Mouse (Mus musculus) retina, postnatal 7 days (tissue): ENCODE measurements around the gene Scarf1.

Experiments
- DNase-seq: peaks from one replicate; pipeline ENCODE4 v3.0.0-alpha.2; 2012; ENCODE audit warnings: low read depth, low spot score

Scarf1 gene

DNA sequence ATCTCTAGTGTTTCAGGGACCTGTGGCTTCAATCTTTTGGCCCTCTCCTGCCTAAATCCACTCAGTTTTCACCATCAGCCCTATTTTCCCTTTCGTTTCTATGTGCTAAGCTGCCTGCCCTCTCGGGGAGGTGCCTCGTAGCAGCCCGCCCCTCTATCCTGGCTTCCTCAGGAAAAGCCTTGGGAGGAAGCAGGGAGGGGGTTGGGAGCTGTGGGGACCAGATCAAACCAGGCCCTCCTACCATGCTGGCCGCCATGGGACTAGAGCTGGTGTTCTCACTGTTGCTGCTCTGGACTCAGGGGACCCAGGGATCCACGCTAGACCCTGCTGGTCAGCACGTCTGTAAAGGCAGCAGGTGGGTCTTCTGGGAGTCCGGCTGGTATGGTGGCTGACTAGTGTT lies at the start of gene Scarf1:
Scarf1 (plus strand) TSS at position 205 of the 400 bp plus-strand sequence.
- no peak for DNase-seq

DNA sequence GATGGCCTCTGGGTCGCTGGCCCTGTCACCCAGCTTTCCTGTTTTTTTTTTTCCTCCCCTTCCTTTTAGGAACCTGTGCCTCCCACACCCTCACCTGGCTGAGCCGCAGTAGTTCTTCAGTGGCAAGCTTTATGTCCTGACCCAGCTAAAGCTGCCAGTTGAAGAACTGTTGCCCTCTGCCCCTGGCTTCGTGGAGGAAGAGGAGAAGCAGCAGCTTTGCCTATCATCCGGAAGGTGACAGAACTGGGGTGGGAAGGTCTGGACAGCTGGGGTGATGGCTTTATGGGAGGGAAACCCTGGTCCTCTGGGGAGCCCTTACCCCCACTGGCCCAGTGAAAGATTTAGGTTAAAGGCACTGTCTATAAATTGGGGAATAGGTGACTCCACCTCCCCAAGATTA lies 49.7 kb upstream of the Scarf1 start:
- DNase-seq = no peak

- DNase-seq = no peak
Observed at GRCm38 (mm10) chr11:75464417-75464816, 48.9 kb upstream of the Scarf1 start.

- DNase-seq = no peak
Observed at GRCm38 (mm10) chr11:75465051-75465450, 48.3 kb upstream of the Scarf1 start.

DNA sequence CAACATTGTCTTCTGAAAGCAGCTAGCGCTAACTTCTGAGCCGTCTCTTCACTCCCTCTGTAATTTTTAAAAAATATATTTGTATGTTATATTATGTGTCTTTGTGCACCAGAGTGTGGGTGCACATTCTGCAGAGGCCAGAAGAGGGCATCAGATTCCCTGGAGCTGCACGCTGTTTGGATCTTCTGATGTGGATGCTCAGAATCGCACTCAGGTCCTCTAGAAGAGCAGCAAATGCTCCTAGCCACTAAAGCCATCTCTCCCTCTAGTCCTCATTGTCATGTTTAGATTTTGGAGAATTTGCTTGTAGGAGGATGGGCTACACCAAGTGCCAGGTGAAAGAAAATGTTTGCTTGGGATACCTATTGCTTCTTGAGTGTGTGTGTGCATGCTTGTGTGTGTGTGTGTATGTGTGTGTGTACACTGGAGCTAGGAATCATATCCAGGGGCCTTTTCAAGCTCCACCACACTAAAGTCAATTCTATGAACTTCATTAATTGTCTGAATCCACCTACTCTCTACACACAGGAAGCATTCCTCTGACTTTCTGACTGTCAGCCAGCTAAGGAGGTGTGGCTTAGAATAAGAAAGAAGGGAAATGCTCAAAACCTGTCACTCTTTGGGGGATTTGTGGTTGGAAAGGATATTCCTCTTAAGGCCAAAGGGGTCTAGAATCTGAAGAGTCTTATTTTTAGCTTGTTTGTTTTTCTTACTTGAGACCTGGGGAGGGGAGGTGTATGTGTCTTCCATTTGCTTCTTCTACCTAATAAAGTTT lies 46.4 kb upstream of the Scarf1 start:
- no peak for DNase-seq

DNA sequence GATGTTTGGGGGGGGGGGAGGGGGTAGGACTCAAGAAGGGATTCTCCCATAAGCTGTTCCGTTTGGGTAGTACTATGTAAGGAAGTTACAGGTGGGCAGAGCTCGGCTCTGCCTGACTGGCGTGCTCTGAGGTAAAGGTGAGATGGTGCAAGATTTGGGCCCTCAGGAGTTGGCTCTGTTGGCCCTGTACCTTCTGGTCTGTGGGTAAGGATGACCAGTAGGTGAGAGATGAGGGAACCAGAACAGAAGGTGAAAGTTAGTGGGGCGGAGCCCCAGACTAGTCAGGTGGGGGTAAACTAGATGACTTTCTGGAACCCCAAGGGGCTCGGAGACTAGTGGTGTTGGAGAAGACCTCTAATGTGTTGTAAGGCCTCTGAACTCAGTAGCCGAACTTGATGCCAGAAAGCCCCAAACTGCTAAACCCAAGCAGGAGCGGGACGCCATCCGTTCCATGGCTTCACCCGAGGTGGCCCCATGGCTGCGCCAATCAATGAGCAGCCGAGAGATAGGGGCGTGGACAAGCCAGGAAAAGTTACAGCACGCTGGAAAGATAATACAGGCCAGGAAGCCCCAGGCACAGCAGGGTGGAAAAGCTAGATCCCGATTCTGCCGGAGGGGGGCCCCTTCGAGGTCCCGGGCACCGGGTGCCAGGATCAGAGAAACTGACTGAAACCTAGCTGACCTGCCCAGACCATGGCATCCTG lies 45.7 kb upstream of the Scarf1 start:
- DNase-seq = no peak

- no peak for DNase-seq
Observed at GRCm38 (mm10) chr11:75468410-75468809, 44.9 kb upstream of the Scarf1 start.

DNA sequence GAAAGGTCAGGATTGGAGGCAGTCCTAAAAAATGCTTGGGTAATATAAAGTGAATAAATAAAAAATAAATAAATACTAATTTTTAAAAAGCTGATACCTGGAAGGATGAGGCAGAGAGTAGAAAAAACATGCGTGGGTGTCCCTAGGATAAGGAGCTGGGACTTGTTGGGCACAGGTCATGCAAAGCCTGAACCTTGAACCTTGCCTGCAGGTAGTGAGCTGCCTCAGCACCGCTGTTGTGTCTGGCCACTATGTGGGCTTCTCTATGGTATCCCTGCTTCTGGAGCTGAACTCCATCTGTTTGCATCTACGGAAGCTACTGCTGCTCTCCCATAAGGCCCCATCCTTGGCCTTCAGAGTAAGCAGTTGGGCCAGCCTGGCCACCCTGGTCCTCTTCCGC lies 44.1 kb upstream of the Scarf1 start:
- no peak for DNase-seq

DNA sequence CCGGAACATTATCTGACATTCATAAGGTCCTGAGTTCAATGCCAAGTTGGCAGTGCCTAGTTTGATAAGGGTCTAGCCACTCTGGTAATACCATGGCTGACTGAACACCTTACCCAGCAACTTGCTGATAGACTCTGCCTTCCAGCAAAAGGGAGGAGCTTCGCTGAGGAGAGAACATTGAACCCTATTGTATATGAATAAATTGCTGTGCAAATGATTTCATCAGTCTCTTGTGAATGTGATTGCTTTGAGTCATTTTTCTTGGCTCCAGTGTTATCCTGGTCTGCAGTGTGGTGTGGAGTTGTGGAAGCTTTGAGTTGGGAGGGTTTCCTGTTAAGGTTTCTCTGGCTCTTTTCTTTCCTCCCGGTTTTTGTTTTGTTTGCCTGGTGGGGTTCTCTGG lies 42.7 kb upstream of the Scarf1 start:
- DNase-seq = no peak

DNA sequence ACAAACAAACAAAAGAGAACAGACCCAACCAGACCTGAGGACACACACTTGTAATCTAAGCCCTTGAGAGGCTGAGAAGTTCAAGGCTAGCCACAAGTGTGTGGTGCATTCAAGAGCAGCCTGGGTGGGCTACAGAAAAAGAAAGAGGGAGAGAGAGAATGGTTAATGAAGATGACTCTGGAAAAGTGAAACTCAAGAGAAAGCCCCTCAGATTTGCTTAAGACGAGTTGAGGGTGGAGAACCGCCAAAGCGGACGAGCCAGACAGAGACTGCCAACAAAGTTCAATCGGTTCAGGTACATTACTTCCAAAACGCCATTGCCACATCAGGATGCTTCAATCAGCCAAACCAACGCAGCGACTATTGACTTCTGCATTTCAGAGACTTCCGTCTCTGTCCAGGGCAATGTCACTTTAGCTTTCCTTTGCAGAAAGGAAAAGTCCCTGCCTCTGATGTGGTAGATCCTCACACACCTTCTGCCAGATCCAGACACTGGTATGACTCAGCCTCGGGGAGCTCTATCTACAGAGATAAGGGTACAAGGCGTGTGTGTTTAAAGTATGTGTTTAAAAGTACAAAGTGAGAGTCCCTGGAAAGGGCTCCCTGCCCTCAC lies 40.8 kb upstream of the Scarf1 start:
- DNase-seq = no peak

- DNase-seq = no peak
Observed at GRCm38 (mm10) chr11:75473376-75473775, 40.0 kb upstream of the Scarf1 start.

DNA sequence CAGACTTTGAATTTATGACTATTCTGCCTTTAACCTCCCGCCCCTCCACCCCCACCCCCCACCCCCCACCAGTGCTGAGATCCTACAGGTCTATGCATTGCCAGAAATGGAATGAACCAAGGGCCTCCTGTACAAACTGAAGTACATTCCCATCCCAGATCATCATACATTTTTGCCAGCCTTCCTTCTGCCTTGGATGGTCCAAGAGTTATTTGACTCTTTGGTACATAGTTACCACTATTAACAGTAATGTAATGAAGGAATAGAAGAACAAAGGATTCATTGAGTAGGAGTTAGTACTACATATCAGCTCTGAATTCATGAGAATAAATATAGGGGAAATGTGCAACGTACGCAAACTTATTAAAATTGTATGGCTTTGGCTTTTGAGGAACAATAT lies 27.1 kb upstream of the Scarf1 start:
- DNase-seq = no peak

DNA sequence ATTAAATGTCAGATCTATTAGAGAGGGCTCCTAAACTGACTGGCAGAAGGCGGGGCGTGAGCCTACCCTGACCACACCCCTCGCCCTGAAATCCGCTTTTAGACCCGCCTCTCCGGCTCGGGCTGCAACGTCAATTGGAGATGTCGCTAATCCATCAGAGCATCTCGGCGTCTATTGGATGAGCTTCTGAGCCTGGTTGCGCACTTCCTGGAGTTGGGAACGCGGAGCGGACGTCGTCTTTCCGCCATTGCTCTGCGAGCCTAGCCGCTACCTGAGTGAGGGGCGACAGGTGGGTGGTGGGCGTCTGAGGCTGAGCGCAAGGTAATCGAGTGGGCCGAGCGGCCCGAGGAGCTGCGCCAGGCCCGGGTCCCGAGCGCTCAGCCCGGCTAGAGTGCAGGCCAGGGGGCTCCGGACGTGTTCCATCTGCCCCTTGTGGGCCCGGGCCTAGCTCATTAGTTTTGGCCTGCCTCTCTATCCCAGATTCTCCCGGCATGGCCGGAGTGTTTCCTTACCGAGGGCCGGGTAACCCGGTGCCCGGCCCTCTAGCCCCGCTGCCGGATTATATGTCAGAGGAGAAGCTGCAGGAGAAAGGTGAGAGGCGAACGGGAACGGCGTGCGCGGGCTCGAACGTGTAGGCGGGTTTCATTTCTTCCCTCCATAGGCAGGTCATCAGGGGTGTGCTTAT lies 26.6 kb upstream of the Scarf1 start, which contains the start of gene Prpf8:
Prpf8 (plus strand) TSS at position 216 of the 685 bp plus-strand sequence.
- peak; percentile 94 for DNase-seq

DNA sequence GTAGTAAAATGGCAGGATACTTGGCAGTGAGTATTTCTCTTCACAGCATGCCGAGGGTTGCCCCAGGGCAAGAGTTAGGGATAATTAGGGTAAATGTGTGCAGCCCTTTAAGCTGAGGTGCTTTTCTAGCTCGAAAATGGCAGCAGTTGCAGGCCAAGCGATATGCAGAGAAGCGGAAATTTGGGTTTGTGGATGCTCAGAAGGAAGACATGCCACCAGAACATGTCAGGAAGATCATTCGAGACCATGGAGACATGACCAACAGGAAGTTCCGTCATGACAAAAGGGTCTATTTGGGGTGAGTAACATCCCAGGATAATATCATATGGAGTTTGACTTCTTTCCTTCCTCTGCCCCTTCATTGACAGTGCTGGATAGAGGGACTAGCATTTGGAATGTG lies 25.8 kb upstream of the Scarf1 start:
- no peak for DNase-seq

GRCm38 (mm10) chr11:75494296-75495049 lies 18.9 kb upstream of the Scarf1 start:
- DNase-seq = no peak

GRCm38 (mm10) chr11:75498126-75498525 lies 15.2 kb upstream of the Scarf1 start:
- no peak for DNase-seq

GRCm38 (mm10) chr11:75508162-75508561 lies 5.2 kb upstream of the Scarf1 start:
- DNase-seq = no peak

DNA sequence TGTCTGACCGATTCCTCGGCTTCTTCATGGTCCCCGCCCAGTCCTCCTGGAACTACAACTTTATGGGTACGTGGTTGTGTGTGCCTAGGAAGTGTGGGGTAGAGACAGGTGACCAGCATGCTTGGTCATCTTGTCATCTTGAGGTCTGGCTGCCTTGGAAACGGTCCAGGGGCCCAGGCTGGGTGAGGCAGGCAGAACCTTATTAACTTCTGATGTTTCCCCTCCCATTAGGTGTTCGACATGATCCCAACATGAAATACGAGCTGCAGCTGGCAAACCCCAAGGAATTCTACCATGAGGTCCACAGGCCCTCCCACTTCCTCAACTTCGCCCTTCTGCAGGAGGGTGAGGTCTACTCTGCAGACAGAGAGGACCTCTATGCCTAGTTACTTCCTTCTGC lies 4.4 kb upstream of the Scarf1 start:
- no peak for DNase-seq

- peak; percentile 31 for DNase-seq
Observed at GRCm38 (mm10) chr11:75509741-75510626, 3.4 kb upstream of the Scarf1 start, which contains the start of gene Rilp. TSS of gene Rilp (plus strand) at chr11:75510094.

GRCm38 (mm10) chr11:75510627-75510993 lies 2.7 kb upstream of the Scarf1 start:
- DNase-seq = peak; percentile 87
